ENCODE assay signal across 18 mouse cellular contexts in genomic region chr12:57009010-57009409, GRCm38 (mm10).
DNase-seq lines count a peak whose midpoint lies in the region; ATAC-seq and TF ChIP-seq lines count a peak whose summit lies in the region.
"Had no signal": no experiment of that assay in that cellular context is flagged by ENCODE, and none has a peak within 500 bp of the region (broad histone marks: within the 10 kb centered on the region; RNA-seq: fewer than 3 reads in every experiment).

No protein-coding gene starts in this region.

- no peaks in the 10 kb centered on the region for H3K27me3 ChIP-seq in hindbrain, embryonic 11.5 days (ENCODE audit: control insufficient read depth, insufficient read depth, low read length)
- H3K27me3 ChIP-seq in hindbrain, embryonic 16.5 days (replicated peaks; ENCODE audit: control insufficient read depth, insufficient read depth, low read length), result no peaks in the 10 kb centered on the region
- no peaks in the 10 kb centered on the region for H3K27me3 ChIP-seq in kidney, postnatal 0 days (ENCODE audit: insufficient read depth, low read length)
- no peaks in the 10 kb centered on the region for H3K27me3 ChIP-seq in kidney, adult 2 months (replicated peaks; ENCODE audit: control insufficient read depth, insufficient read depth, low read length)
- H3K27me3 ChIP-seq in neural tube, embryonic 14.5 days (ENCODE audit: control insufficient read depth, insufficient read depth, low read length), result no peaks in the 10 kb centered on the region
- H3K27me3 ChIP-seq in forebrain, embryonic 11.5 days (ENCODE audit: control insufficient read depth, insufficient read depth, low read length), result no peaks in the 10 kb centered on the region
- H3K27me3 ChIP-seq: midbrain, embryonic 12.5 days had no signal

- no peak for ATAC-seq in hindbrain, embryonic 11.5 days (ENCODE audit: low FRiP score)
- no peak for ATAC-seq in hindbrain, embryonic 16.5 days
- ATAC-seq in kidney, postnatal 0 days (replicated peaks; ENCODE audit: low FRiP score, low read depth), result no peak
- ATAC-seq in neural tube, embryonic 14.5 days (ENCODE audit: low read depth), result peak; percentile 63; the same call in 1 of the 2 replicates
- ATAC-seq in forebrain, embryonic 11.5 days (replicated peaks; ENCODE audit: low FRiP score), result no peak
- ATAC-seq: liver, postnatal 0 days had no signal

- no peak overlapping the region for H3K9ac ChIP-seq in hindbrain, embryonic 11.5 days (ENCODE audit: low read depth, low read length)
- H3K9ac ChIP-seq in hindbrain, embryonic 16.5 days (ENCODE audit: low read depth, low read length), result no peak overlapping the region
- H3K9ac ChIP-seq in kidney, postnatal 0 days (ENCODE audit: low read depth, low read length), result no peak overlapping the region
- H3K9ac ChIP-seq in neural tube, embryonic 14.5 days (replicated peaks; ENCODE audit: low read depth, low read length), result no peak overlapping the region
- no peak overlapping the region for H3K9ac ChIP-seq in forebrain, embryonic 11.5 days (ENCODE audit: low read length)
- H3K9ac ChIP-seq: liver, postnatal 0 days; midbrain, embryonic 12.5 days had no signal

- no peak for TF ChIP-seq POLR2A in kidney, adult 2 months (IDR thresholded peaks at IDR 0.05; ENCODE audit: low read depth, low read length)

- H3K9me3 ChIP-seq in hindbrain, embryonic 11.5 days (ENCODE audit: control insufficient read depth, low read length), result no peaks in the 10 kb centered on the region
- H3K9me3 ChIP-seq in hindbrain, embryonic 16.5 days (ENCODE audit: control insufficient read depth, low read length), result no peaks in the 10 kb centered on the region
- H3K9me3 ChIP-seq in kidney, postnatal 0 days (replicated peaks; ENCODE audit: low read length), result no peaks in the 10 kb centered on the region
- H3K9me3 ChIP-seq in neural tube, embryonic 14.5 days (ENCODE audit: control insufficient read depth, low read length), result no peaks in the 10 kb centered on the region
- no peaks in the 10 kb centered on the region for H3K9me3 ChIP-seq in forebrain, embryonic 11.5 days (ENCODE audit: control insufficient read depth, low read length)
- H3K9me3 ChIP-seq: embryonic facial prominence, embryonic 10.5 days; forebrain, embryonic 10.5 days; heart, embryonic 10.5 days; midbrain, embryonic 12.5 days had no signal

- no peak overlapping the region for H3K4me3 ChIP-seq in hindbrain, embryonic 11.5 days (ENCODE audit: low read depth, low read length)
- H3K4me3 ChIP-seq in hindbrain, embryonic 16.5 days (ENCODE audit: low read length), result no peak overlapping the region
- H3K4me3 ChIP-seq in kidney, postnatal 0 days (replicated peaks; ENCODE audit: low read depth, low read length), result no peak overlapping the region
- no peak overlapping the region for H3K4me3 ChIP-seq in kidney, adult 2 months (ENCODE audit: insufficient read depth, low read depth, low read length)
- H3K4me3 ChIP-seq in neural tube, embryonic 14.5 days (ENCODE audit: low read depth, low read length), result no peak overlapping the region
- no peak overlapping the region for H3K4me3 ChIP-seq in forebrain, embryonic 11.5 days (ENCODE audit: low read depth, low read length)
- H3K4me3 ChIP-seq: embryonic facial prominence, embryonic 10.5 days; forebrain, embryonic 10.5 days; heart, embryonic 10.5 days; midbrain, embryonic 12.5 days had no signal

- DNase-seq in hindbrain, embryonic 11.5 days (ENCODE audit: low spot score), result peak; percentile 27
- peak; percentile 38 for DNase-seq in kidney, postnatal 0 days (ENCODE audit: low spot score)
- DNase-seq in kidney, adult 2 months, result no peak
- peak; percentile 46 for DNase-seq in embryo, embryonic 9.5 days (ENCODE audit: extremely low spot score)
- no peak for DNase-seq in forebrain, embryonic 11.5 days (ENCODE audit: low spot score)
- no peak for DNase-seq in left cerebral cortex, adult 11 months (ENCODE audit: low spot score)
- DNase-seq: adrenal gland, postnatal 36 days; kidney, postnatal 10 days; liver, postnatal 0 days; lung, postnatal 14 days; right cerebral cortex, adult 18-20 months had no signal

- 34% methylated on average over 11 of the region's 11 CpGs for WGBS in hindbrain, embryonic 11.5 days
- 39% methylated on average over 11 of the region's 11 CpGs for WGBS in hindbrain, embryonic 16.5 days
- 9% methylated on average over 11 of the region's 11 CpGs for WGBS in kidney, postnatal 0 days
- 22% methylated on average over 11 of the region's 11 CpGs for WGBS in kidney, adult 2 months
- 7% methylated on average over 11 of the region's 11 CpGs for WGBS in neural tube, embryonic 14.5 days
- 81% methylated on average over 11 of the region's 11 CpGs for WGBS in forebrain, embryonic 11.5 days

- TF ChIP-seq CTCF in kidney, postnatal 0 days (IDR thresholded peaks at IDR 0.05; ENCODE audit: low read depth), result no peak
- TF ChIP-seq CTCF in kidney, adult 2 months (conservative IDR thresholded peaks at IDR 0.05; ENCODE audit: insufficient read depth, insufficient read length, low read depth, low read length), result no peak

- no peak overlapping the region for H3K27ac ChIP-seq in hindbrain, embryonic 11.5 days (ENCODE audit: low read depth, low read length)
- no peak overlapping the region for H3K27ac ChIP-seq in hindbrain, embryonic 16.5 days (ENCODE audit: low read depth, low read length)
- no peak overlapping the region for H3K27ac ChIP-seq in kidney, postnatal 0 days
- no peak overlapping the region for H3K27ac ChIP-seq in kidney, adult 2 months (ENCODE audit: insufficient read depth, low read depth, low read length)
- H3K27ac ChIP-seq in neural tube, embryonic 14.5 days (ENCODE audit: low read depth, low read length), result no peak overlapping the region
- no peak overlapping the region for H3K27ac ChIP-seq in forebrain, embryonic 11.5 days (ENCODE audit: low read depth, low read length)
- H3K27ac ChIP-seq: embryonic facial prominence, embryonic 10.5 days; forebrain, embryonic 10.5 days; heart, embryonic 10.5 days; midbrain, embryonic 12.5 days had no signal

- no peak overlapping the region for H3K4me2 ChIP-seq in hindbrain, embryonic 11.5 days (replicated peaks; ENCODE audit: low read depth, low read length)
- H3K4me2 ChIP-seq in hindbrain, embryonic 16.5 days (ENCODE audit: low read length), result no peak overlapping the region
- no peak overlapping the region for H3K4me2 ChIP-seq in kidney, postnatal 0 days (ENCODE audit: low read length)
- peak overlapping the region; percentile 27; the same call in 1 of the 2 replicates for H3K4me2 ChIP-seq in neural tube, embryonic 14.5 days (ENCODE audit: low read depth, low read length)
- no peak overlapping the region for H3K4me2 ChIP-seq in forebrain, embryonic 11.5 days (ENCODE audit: low read depth, low read length, severe bottlenecking)
- H3K4me2 ChIP-seq: liver, embryonic 11.5 days; midbrain, embryonic 12.5 days had no signal

- no peaks in the 10 kb centered on the region for H3K4me1 ChIP-seq in hindbrain, embryonic 11.5 days (replicated peaks; ENCODE audit: control insufficient read depth, insufficient read depth, low read length)
- no peaks in the 10 kb centered on the region for H3K4me1 ChIP-seq in hindbrain, embryonic 16.5 days (ENCODE audit: control insufficient read depth, insufficient read depth, low read depth, low read length)
- no peaks in the 10 kb centered on the region for H3K4me1 ChIP-seq in kidney, postnatal 0 days (replicated peaks; ENCODE audit: insufficient read depth, low read length)
- no peaks in the 10 kb centered on the region for H3K4me1 ChIP-seq in kidney, adult 2 months (ENCODE audit: control insufficient read depth, insufficient read depth, low read length)
- H3K4me1 ChIP-seq in neural tube, embryonic 14.5 days (ENCODE audit: control insufficient read depth, insufficient read depth, low read length), result no peaks in the 10 kb centered on the region
- H3K4me1 ChIP-seq in forebrain, embryonic 11.5 days (replicated peaks; ENCODE audit: control insufficient read depth, insufficient read depth, low read length), result no peaks in the 10 kb centered on the region
- H3K4me1 ChIP-seq: midbrain, embryonic 12.5 days had no signal

- no peaks in the 10 kb centered on the region for H3K36me3 ChIP-seq in hindbrain, embryonic 11.5 days (ENCODE audit: control insufficient read depth, insufficient read depth, low read length)
- no peaks in the 10 kb centered on the region for H3K36me3 ChIP-seq in hindbrain, embryonic 16.5 days (ENCODE audit: control insufficient read depth, insufficient read depth, low read length)
- no peaks in the 10 kb centered on the region for H3K36me3 ChIP-seq in kidney, postnatal 0 days (ENCODE audit: insufficient read depth, low read length)
- no peaks in the 10 kb centered on the region for H3K36me3 ChIP-seq in kidney, adult 2 months (ENCODE audit: control insufficient read depth, insufficient read depth, low read length)
- H3K36me3 ChIP-seq in neural tube, embryonic 14.5 days (ENCODE audit: control insufficient read depth, insufficient read depth, low read length), result no peaks in the 10 kb centered on the region
- H3K36me3 ChIP-seq in forebrain, embryonic 11.5 days (ENCODE audit: control insufficient read depth, insufficient read depth, low read length), result no peaks in the 10 kb centered on the region
- H3K36me3 ChIP-seq: embryonic facial prominence, embryonic 10.5 days; forebrain, embryonic 10.5 days; heart, embryonic 10.5 days; midbrain, embryonic 12.5 days had no signal

Comparison
In these comparisons a context has a peak if more than half of its experiments do, and no peak if none do; other contexts are left out.
1. DNase-seq: peak in hindbrain, embryonic 11.5 days (single experiment), kidney, postnatal 0 days (single experiment) and embryo, embryonic 9.5 days (single experiment); none in kidney, adult 2 months (single experiment), forebrain, embryonic 11.5 days (single experiment) and left cerebral cortex, adult 11 months (single experiment).